In the genomic region with DNA sequence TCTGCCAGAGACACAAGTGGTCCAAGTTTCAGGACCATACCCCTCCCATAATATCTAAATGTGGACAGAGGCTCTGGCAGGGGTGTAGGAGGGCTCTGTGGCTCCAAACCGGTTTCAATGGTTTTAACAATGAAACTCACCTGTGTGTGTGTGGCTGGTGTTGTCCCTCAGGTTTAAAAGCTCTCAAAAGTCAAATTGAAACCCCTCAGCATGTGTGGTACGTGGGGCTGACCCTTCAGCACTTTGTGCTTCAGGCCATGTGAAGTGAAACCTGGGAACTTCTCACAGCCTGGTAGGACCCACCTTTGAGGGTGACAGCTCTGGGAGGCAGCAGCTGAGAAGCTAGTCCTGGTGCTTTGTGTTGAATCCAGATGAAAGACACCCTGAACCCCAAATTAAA, we compare ENCODE assay signal across 14 mouse cellular contexts.
"Had no signal": no experiment of that assay in that cellular context is flagged by ENCODE, and none has a peak within 500 bp of the region (broad histone marks: within the 10 kb centered on the region; RNA-seq: fewer than 3 reads in every experiment).

No protein-coding gene starts in this region.

- H3K9me3 ChIP-seq: neural tube, embryonic 13.5 days; neural tube, embryonic 15.5 days; stomach, embryonic 15.5 days had no signal

- H3K4me1 ChIP-seq: neural tube, embryonic 13.5 days; neural tube, embryonic 15.5 days; stomach, embryonic 15.5 days had no signal

- DNase-seq: retina, postnatal 1 day; right cerebral cortex, postnatal 14 days; right cerebral cortex, postnatal 4 days; spleen, adult 18-20 months; thymus, adult 18-20 months; thymus, adult 2 months; thymus, postnatal 14 days; thymus, postnatal 25 days; thymus, postnatal 36 days; thymus, postnatal 4 days had no signal

- H3K4me2 ChIP-seq: neural tube, embryonic 13.5 days; neural tube, embryonic 15.5 days; stomach, embryonic 15.5 days had no signal

- H3K36me3 ChIP-seq: neural tube, embryonic 13.5 days; neural tube, embryonic 15.5 days; stomach, embryonic 15.5 days had no signal

- H3K27me3 ChIP-seq: neural tube, embryonic 13.5 days; neural tube, embryonic 15.5 days; stomach, embryonic 15.5 days had no signal

- H3K27ac ChIP-seq: neural tube, embryonic 13.5 days; neural tube, embryonic 15.5 days; stomach, embryonic 15.5 days; stomach, postnatal 0 days had no signal

- H3K4me3 ChIP-seq: neural tube, embryonic 13.5 days; neural tube, embryonic 15.5 days; stomach, embryonic 15.5 days had no signal

- H3K9ac ChIP-seq: neural tube, embryonic 13.5 days; neural tube, embryonic 15.5 days; stomach, embryonic 15.5 days had no signal
